19 mouse cellular contexts compared by ENCODE assay signal in genomic region chr11:80283786-80284185, GRCm38 (mm10). TPM values are rescaled to one million over a fixed set of nuclear protein-coding genes. Genes with fewer than 3 reads are reported as not detected.
DNase-seq lines count a peak whose midpoint lies in the region; ATAC-seq and TF ChIP-seq lines count a peak whose summit lies in the region.
"Had no signal": no experiment of that assay in that cellular context is flagged by ENCODE, and none has a peak within 500 bp of the region (broad histone marks: within the 10 kb centered on the region; RNA-seq: fewer than 3 reads in every experiment).

No protein-coding gene starts in this region.

- no peak overlapping the region for H3K9ac ChIP-seq in heart, adult 2 months (ENCODE audit: low read depth, low read length)
- H3K9ac ChIP-seq: embryonic facial prominence, embryonic 15.5 days; limb, embryonic 12.5 days; liver, embryonic 13.5 days had no signal

- H3K27ac ChIP-seq in heart, adult 2 months: no peak overlapping the region; the same call in 1 of the 2 replicates
- H3K27ac ChIP-seq: embryonic facial prominence, embryonic 15.5 days; forebrain, embryonic 10.5 days; limb, embryonic 12.5 days; liver, embryonic 13.5 days; macrophage; midbrain, embryonic 13.5 days had no signal

- no peaks in the 10 kb centered on the region for H3K79me2 ChIP-seq in heart, adult 2 months (replicated peaks; ENCODE audit: control insufficient read depth, insufficient read depth, low read length)

- no peaks in the 10 kb centered on the region; the same call in 1 of the 2 replicates for H3K4me1 ChIP-seq in heart, adult 2 months (ENCODE audit: control insufficient read depth, insufficient read depth, low read length)
- H3K4me1 ChIP-seq: embryonic facial prominence, embryonic 15.5 days; limb, embryonic 12.5 days; liver, embryonic 13.5 days; midbrain, embryonic 13.5 days had no signal

- intact Hi-C loops in heart, adult 2 months (cut with DNase I): no loop called here
- intact Hi-C loops in heart, postnatal 25 days (cut with DNase I): no loop called here

- H3K36me3 ChIP-seq in heart, adult 2 months (ENCODE audit: control insufficient read depth, insufficient read depth, low read length): no peaks in the 10 kb centered on the region
- H3K36me3 ChIP-seq: embryonic facial prominence, embryonic 15.5 days; forebrain, embryonic 10.5 days; limb, embryonic 12.5 days; liver, embryonic 13.5 days; midbrain, embryonic 13.5 days had no signal

- peak; percentile 11; the same call in 1 of the 2 replicates for TF ChIP-seq CTCF in heart, adult 2 months (IDR thresholded peaks at IDR 0.05)

- TF ChIP-seq POLR2A in heart, adult 2 months (IDR thresholded peaks at IDR 0.05; ENCODE audit: insufficient read depth, low read depth, low read length): no peak

- no peak overlapping the region for H3K4me3 ChIP-seq in heart, adult 2 months
- H3K4me3 ChIP-seq: embryonic facial prominence, embryonic 15.5 days; forebrain, embryonic 10.5 days; limb, embryonic 12.5 days; liver, embryonic 13.5 days; midbrain, embryonic 13.5 days had no signal

- no peak for ATAC-seq in megakaryocyte progenitor cell, adult 5-6 weeks (replicated peaks; ENCODE audit: poor library complexity)
- ATAC-seq: midbrain, embryonic 13.5 days had no signal

- TF ChIP-seq EP300 in heart, adult 2 months (IDR thresholded peaks at IDR 0.05; ENCODE audit: insufficient read depth, low read depth, low read length): no peak

- peak; percentile 18 to 23 for DNase-seq in heart, adult 2 months
- DNase-seq in heart, postnatal 25 days (ENCODE audit: low spot score): no peak
- DNase-seq in layer of hippocampus, postnatal 10 days (ENCODE audit: low spot score in 2 of 2): peak; percentile 17 to 35
- DNase-seq in layer of hippocampus, postnatal 14 days (ENCODE audit: low spot score in 2 of 2): no peak
- DNase-seq in 3T3-L1 (ENCODE audit: low read depth, low spot score) (peak; percentile 71), NIH3T3 (ENCODE audit: low read depth) (peak; percentile 70)
- DNase-seq in cerebellum, adult 11-12 months: no peak
- DNase-seq: adrenal gland, adult 2 months; cerebellum, adult 8-10 months; heart, postnatal 36 days; kidney, adult 8-10 months; liver, embryonic 13.5 days; thymus, adult 18-20 months had no signal

- H3K27me3 ChIP-seq in heart, adult 2 months (ENCODE audit: control insufficient read depth, insufficient read depth, low read length): no peaks in the 10 kb centered on the region
- H3K27me3 ChIP-seq: embryonic facial prominence, embryonic 15.5 days; liver, embryonic 13.5 days; midbrain, embryonic 13.5 days had no signal

- WGBS in heart, adult 2 months: 57% methylated on average over 3 of the region's 3 CpGs

RNA-seq across cellular contexts. Expression of gene Rhbdl3, which starts 16.9 kb away (rescaled TPM):
- 10 to 100 TPM in 1 of 2 experiments, 1 to 10 TPM in 1; 6.8 to 11.1 TPM for total RNA-seq in heart, adult 2 months (2021)
- polyA plus RNA-seq in heart, adult 2 months (2012; rRNA removed): 9.4 and 12.6 TPM in 2 replicates
- 1 to 10 TPM; 7.0 to 7.5 TPM for total RNA-seq in heart, postnatal 25 days (2021)
- total RNA-seq in layer of hippocampus, postnatal 10 days (2021): 10 to 100 TPM; 18.9 to 19.6 TPM
- total RNA-seq in layer of hippocampus, postnatal 14 days (2021): 10 to 100 TPM; 28.0 to 28.9 TPM
- 0.42 and 0.52 TPM in 2 replicates for total RNA-seq in megakaryocyte progenitor cell, adult 5-6 weeks (2015)
- 0.50 and 1.0 TPM in 2 replicates for total RNA-seq in megakaryocyte progenitor cell, adult 5-6 weeks (2017)

Comparison
In these comparisons a context has a peak if more than half of its experiments do, and no peak if none do; other contexts are left out.
1. DNase-seq: peak in heart, adult 2 months (2 of 2), layer of hippocampus, postnatal 10 days (2 of 2), 3T3-L1 (single experiment) and NIH3T3 (single experiment); none in heart, postnatal 25 days (single experiment), layer of hippocampus, postnatal 14 days (0 of 2) and cerebellum, adult 11-12 months (single experiment).